Mouse (Mus musculus): ENCODE measurements around the gene Dand5.

- TF ChIP-seq GATA1 (IDR thresholded peaks at IDR 0.05; ENCODE audit: borderline replicate concordance, low read length) (no peak), FLI1 (IDR thresholded peaks at IDR 0.05; ENCODE audit: low read length) (no peak)
Measured at GRCm38 (mm10) chr8:84793134-84793533, 29.5 kb downstream of the Dand5 start.
